Mouse (Mus musculus) kidney, adult 8-10 months (tissue): ENCODE measurements around the gene Naa80.
"Not testable (repeated sequence)": the region's sequence is repeated elsewhere in the genome, so short reads cannot be mapped to it uniquely, and the experiment has no call there.

Source experiments
- DNase-seq, 2 experiments: peaks; one replicate each; pipeline ENCODE4 v3.0.0; 2022

The Naa80 gene

DNA sequence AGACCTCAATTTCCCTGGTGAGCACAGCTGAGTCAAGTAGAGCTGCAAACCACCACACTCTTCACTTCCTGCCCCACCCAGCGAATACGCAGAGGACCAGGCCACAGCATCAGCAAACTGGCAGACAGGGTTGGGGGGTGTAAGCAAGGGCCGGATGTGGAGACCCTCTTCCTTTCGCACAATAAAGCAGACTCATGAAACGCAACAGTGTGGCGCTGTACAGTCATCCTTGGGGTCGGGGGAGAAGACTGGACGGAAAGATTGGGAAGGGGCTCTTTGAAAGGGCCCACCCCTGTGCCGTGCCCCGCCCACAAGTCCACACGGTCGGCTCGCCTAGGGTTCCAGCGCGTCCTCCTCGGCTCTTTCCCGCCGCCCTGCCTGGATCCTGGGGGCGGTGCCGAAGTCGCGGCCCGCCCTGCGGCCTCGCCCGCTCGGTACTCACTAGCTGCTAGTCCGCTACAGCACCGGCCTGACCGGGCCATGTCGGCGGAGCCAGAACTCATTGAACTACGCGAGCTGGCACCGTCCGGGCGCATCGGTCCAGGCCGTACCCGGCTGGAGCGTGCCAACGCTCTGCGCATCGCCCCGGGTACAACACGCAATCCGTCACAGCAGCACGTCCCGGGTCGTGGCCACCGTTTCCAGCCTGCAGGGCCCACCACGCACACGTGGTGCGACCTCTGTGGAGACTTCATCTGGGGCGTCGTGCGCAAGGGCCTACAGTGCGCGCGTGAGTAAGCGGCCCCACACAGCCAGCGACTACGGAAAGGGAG, 27.4 kb upstream of the Naa80 start, which contains the start of gene Rassf1:
Rassf1 (plus strand) TSS at position 439 of the 773 bp plus-strand sequence.
- peak; percentile 81 to 82 for DNase-seq

- no peak for DNase-seq
These were observed 26.8 kb upstream of the Naa80 start for GRCm38 (mm10) chr9:107551890-107552355.

- no peak for DNase-seq
These were observed 25.8 kb upstream of the Naa80 start for GRCm38 (mm10) chr9:107552690-107553393.

- no peak for DNase-seq
These were observed 25.0 kb upstream of the Naa80 start for GRCm38 (mm10) chr9:107553541-107554318.

DNA sequence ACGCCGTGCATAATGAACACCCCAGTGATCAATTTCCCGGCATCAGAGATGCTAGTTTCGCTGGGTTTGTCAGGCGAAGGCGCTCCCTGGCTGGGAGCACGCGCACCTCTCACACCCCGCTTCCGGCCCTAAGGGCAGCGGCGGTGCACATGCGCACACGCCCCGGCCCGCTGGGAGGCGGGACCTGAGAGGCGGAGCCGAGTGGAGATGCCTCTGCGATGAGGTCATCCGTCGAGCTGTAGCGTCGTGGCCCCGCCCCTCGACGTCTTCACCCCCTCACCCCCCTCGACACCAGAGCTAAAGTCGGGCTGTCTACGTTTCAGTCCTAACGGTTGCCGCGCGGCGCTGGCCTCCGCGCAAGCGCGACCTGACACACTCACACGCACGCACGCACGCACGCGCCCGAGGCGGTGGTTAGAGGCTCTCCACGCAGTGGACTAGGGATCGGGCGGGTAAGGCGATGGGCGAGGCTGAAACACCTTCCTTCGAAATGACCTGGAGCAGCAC, 24.3 kb upstream of the Naa80 start:
- DNase-seq: peak; percentile 95

- DNase-seq: peak; percentile 59 to 66
These were observed 23.6 kb upstream of the Naa80 start for GRCm38 (mm10) chr9:107555031-107555457.

- no peak for DNase-seq
These were observed 23.0 kb upstream of the Naa80 start for GRCm38 (mm10) chr9:107555701-107556100.

DNA sequence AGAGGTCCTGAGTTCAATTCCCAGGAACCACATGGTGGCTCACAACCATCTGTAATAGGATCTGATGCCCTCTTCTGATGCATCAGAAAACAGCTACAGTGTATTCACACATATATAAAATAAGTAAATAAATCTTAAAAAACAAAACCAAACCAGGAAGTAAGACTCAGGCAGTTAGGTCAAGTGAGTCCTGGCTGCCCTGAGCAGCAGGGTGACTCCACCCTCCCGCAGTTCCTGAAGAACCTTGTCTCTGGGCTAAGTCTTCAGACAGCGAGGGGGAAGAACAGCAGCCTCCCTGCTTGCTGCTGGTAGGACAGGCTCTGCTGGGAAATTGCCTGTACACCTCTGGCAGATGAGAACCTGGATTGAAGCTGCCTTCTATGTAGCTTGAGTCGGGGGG, 22.3 kb upstream of the Naa80 start:
- no peak for DNase-seq

DNA sequence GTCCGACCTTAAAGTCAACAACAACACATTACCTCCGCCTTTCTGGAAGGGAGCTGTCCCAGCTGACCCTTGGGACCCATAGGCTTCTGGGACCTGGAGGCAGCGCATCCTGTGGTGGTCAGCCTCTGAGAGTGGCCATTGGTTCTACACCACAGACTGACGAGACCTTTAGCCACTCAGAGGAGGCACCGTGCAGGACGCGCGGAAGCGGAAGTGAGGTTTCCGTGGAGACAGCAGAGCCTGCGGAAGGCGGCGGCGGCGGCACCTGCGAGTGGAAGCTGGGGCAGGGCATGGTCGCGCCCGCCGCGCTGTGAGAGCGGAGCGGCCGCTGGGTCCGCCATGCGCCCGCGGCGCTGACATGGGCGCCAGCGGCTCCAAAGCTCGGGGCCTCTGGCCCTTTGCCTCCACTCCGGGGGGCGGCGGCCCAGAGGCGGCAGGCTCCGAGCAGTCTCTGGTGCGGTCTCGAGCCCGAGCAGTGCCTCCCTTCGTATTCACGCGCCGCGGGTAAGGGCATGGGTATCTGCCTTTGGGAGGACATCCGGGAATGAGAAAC, 15.6 kb upstream of the Naa80 start, which contains the start of gene Tusc2:
Tusc2 (plus strand) TSS at position 227 of the 553 bp plus-strand sequence.
- DNase-seq: peak; percentile 97

DNA sequence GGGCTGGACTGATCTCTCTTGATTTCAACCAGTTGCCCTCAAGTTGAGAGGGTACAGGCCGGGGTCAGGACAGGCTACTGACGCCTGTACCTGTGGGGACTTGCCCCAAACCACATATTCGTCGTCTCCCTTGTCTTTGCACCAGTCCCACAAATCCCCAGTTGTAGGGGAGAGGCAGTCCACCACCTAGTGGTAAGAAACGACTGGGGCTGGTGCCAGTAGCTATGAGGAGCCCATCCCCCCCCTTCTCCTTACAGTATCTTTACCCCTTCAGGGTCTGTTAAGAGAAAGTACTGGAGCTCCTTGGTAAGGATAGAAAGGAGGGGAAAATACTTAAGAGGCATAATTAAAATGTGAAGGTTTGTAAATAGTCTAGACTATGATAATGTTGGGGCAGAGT, 13.1 kb upstream of the Naa80 start:
- not testable (repeated sequence) for DNase-seq

DNA sequence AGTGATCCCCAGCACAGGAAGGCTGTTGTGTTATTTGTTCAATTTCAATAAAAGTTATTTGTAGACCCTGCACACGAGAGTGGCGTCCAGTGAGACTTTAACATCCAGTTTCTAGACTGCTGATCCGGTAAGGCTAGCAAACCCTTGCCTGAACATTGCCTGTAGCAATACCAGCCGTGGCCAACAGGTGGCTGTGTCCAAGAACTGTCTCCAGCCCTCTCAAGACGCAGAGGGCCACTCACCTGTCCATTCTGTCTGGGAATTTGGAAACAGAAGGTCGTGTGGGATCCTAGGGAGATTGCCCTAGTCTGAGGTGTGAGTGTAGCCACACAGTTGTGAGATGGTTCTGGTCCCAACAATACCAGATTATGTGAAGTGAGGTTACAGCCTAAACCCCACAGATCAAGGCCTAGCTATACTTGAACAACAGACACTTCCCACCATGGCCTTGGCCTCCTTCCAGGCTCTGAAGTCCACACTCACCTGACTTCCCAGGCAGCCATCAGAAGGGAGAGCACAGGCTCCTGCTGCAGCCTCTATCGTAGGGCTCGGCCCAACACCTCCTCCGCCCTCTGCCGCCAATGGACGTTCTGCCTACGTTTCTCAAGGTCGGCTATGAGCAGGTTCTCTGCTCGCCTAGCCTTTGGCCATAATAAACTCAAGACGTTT, 12.5 kb upstream of the Naa80 start:
- peak; percentile 90 to 95 for DNase-seq

DNA sequence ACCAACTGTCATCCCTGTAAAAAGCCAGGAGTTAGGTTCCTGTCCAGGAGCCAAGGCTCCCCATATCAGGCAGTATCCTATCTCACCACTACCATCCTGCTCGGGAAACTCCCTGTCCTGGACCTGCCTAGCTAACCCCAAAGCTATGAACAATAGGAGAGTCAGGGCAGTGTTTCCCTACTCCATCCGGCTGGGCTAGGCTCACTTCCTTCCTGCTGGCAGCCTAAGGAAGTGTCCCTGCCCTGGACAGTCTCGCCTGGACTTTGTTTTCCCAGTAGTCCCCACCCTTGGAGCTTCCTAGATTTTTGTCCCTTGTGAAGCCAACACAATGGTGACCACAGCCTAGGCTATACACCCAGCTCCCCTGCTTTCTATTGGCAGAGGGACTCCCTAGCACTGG, 11.8 kb upstream of the Naa80 start:
- peak; percentile 67 to 82 for DNase-seq

- peak; percentile 89 to 91 for DNase-seq
These were observed 10.9 kb upstream of the Naa80 start, which contains the start of gene Hyal2 for GRCm38 (mm10) chr9:107567702-107568319. TSS of gene Hyal2 (plus strand) at chr9:107567945.

DNA sequence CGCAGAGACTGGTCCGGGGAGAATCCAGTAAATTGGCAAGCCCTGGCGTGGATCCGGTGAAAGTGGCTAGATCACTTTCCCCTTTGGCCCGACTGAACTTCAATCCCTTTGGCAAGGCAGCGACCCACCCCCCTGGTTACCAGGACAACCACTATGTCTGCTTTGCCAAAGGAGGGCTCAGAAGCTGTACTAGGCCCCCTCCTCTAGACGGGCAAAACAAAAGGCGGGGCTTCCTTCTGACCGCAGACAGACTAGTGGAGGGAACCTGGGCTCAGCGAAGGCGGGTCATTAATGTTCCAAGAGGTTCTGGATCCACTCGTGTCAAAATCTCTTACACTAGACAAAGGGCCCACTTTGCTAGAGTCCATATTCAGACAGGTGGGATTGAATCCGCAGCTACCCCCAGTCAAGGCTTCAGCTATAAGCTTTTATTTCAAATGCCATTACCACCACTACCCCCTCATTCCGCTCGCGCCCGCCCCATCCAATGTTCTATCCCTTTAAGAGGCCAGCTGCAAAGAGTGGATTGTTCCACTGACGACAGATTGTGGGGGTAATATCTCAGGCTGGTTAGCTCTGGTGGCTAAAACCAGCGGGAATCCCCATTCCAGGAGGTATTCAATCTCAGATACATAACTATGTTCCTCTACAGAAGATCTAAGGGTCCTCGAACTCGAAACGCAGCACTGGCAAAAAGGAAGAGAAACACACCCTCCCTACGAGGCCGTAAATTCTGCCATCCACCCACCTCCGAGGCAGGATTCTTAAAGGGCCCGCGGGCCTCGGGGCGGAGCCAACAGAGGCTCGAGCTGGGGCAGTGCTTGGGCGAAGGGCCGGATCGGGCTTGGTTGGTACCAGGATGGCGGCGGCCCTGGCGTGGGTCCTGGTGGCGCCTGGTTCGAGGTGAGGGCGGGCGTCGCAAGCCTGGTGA, 10.1 kb upstream of the Naa80 start:
- peak; percentile 91 to 92 for DNase-seq

- no peak for DNase-seq
These were observed 9.4 kb upstream of the Naa80 start for GRCm38 (mm10) chr9:107569270-107569669.

GRCm38 (mm10) chr9:107570016-107570415, 8.7 kb upstream of the Naa80 start:
- DNase-seq: no peak

DNA sequence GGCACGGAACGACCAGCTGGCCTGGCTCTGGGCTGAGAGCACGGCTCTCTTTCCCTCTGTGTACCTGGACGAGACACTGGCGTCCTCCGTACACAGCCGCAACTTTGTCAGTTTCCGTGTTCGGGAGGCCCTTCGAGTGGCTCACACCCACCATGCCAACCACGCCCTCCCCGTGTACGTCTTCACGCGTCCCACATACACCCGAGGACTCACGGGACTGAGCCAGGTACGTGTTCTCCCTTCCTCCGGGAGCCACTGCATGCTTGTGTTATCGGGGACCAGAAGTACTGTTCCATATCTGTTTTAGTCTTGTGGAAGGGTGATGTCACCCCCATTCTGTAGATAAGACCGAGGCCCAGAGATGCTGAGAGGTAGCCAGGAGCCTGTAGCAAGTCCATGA, 7.8 kb upstream of the Naa80 start:
- no peak for DNase-seq

- peak in 1 of 2 experiments; percentile 64 for DNase-seq
These were observed 7.0 kb upstream of the Naa80 start for GRCm38 (mm10) chr9:107571534-107572326.

DNA sequence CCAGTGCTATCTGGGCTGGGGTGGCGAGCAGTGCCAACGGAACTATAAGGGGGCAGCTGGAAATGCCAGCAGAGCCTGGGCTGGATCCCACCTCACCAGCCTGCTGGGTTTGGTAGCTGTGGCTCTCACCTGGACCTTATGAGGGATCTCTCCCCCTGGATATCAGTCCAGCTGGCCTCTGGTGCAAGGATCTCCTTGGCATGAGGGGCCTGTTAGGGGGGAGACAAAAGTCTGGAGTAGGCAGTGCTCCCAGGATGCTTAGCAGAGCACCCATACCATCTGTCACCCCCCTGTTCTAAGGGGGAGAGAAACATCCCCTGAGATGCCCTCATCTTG, 6.4 kb upstream of the Naa80 start:
- DNase-seq: no peak
